Mouse (Mus musculus): ENCODE measurements around the gene Cdca3. TPM values are rescaled to one million over a fixed set of nuclear protein-coding genes. Genes with fewer than 3 reads are reported as not detected.
"Not testable (repeated sequence)": the region's sequence is repeated elsewhere in the genome, so short reads cannot be mapped to it uniquely, and the experiment has no call there.

Cdca3 gene
- polyA plus RNA-seq (2015; fragmentation: Nextera tagmentation; extraction: Ambion mirVana), result 42.6 and 51.2 TPM in 2 replicates

DNA sequence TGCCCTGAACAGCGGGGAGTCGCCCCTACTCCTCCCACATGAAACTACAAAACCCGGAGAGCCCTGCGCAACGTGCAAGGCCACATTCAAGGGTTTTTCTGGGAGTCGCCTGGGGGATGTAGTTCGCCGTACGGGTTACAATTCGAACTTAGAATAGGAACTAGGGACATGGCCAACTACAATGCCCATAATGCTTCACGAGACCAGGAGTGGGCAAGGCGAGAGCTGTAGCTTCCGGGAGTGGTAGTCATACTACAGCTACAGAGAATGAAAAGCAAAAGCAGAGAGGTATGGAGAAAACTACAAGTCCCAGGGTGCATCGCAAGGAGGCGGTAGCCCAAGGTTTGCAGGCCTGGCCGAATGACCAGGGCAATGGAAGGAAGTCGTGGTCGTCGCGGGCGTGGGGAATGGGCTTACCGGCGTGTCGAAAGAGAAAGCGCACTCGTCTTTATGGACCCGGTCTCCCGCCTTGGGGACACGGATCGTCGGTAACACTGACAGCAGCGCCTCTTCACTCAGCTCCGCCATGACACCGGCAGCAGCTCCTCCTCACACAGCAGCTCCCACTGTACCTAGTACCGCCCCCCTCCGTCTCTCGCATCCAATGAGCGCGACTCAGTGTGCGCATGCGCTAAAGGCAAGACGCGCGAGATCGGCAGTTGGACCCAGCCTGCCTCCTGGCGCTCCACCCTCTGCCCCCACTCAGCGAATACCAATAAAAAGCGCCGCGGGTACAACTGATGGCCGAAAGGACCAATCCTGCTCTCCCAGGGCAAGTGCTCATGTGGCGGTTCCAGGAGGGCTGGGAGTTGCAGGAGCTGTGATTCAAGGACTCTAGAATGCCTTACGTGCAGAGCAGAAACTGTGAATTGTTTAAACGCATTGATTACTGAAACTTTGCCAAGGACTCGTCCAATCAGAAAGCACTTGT lies at the start of gene Cdca3, which contains the start of gene Usp5:
TSS of gene Cdca3 (plus strand) at position 680 of the 931 bp plus-strand sequence.
TSS of gene Usp5 (minus strand) at position 617 of the 931 bp plus-strand sequence.
- peaks cover 28% of the 10 kb centered on the region for H3K4me1 ChIP-seq (replicated peaks)
- H3K9me3 ChIP-seq, result no peaks in the 10 kb centered on the region
- peak within 1 kb of the TSS; percentile 80 for H3K9ac ChIP-seq
- WGBS, result under 1% methylated on average over 55 of the region's 55 CpGs
- peak within 1 kb of the TSS; percentile 65 for H3K4me3 ChIP-seq
- peak within 1 kb of the TSS; percentile 95 for H3K4me2 ChIP-seq
- H3K27ac ChIP-seq, result peak within 1 kb of the TSS; percentile 89
- H3K27me3 ChIP-seq, result no peaks in the 10 kb centered on the region
- peak; percentile 96 for ATAC-seq (ENCODE audit: low FRiP score)
- H3K36me3 ChIP-seq, result peaks cover 30% of the 10 kb centered on the region

DNA sequence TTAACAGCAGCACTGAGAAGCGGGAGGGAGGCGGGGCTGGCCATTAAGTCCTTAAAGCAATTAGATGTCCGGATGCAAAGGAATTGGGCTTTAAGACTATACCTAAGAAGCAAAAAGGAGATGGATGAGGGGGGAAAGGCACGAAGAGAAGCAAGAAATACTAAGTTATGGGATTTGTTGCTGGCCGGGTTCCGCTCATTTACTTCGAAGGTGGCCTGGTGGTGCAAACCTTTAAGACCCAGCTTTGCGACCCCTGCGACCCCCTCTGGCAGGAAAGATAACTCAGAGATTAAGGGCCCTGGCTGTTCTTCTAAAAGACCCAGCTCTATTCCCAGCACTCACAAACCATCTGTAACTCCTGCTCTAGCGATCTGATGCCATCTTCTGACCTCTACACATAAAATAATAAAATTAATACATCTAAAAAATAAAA lies 49.3 kb upstream of the Cdca3 start:
- H3K9me3 ChIP-seq, result no peaks in the 10 kb centered on the region
- peak overlapping the region; percentile 38 for H3K4me3 ChIP-seq
- no peak overlapping the region for H3K27ac ChIP-seq
- ATAC-seq (ENCODE audit: low FRiP score), result no peak; the same call in 1 of the 2 replicates
- H3K4me1 ChIP-seq (replicated peaks), result peaks cover 19% of the 10 kb centered on the region
- peak overlapping the region; percentile 62 for H3K4me2 ChIP-seq
- 3% methylated on average over 10 of the region's 10 CpGs for WGBS
- H3K36me3 ChIP-seq, result no peaks in the 10 kb centered on the region
- peak overlapping the region; percentile 61 for H3K9ac ChIP-seq
- peaks cover 22% of the 10 kb centered on the region for H3K27me3 ChIP-seq

DNA sequence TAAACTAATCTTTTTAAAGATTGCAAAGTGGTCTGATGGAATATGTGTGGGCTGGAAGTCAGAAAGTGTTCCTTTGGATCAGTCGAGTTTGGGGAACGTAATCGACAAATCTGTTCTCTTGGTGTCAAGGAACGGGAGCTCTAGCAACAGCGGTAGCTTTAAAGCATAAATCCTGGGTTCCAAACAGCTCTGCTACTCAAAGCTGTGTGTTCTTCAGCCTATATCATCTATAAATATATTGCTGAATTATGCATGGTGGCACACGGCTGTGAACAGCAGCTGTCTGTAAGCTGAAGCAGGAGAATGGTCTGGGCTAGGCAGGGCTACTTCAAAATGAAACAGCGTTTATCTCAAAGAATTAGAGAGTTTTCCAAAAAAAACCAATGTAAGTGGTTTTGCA lies 48.4 kb upstream of the Cdca3 start:
- no peak overlapping the region for H3K9ac ChIP-seq
- ATAC-seq (ENCODE audit: low FRiP score), result no peak
- H3K4me2 ChIP-seq, result no peak overlapping the region
- no peaks in the 10 kb centered on the region for H3K36me3 ChIP-seq
- H3K4me1 ChIP-seq (replicated peaks), result peaks cover 19% of the 10 kb centered on the region
- peaks cover 22% of the 10 kb centered on the region for H3K27me3 ChIP-seq
- H3K4me3 ChIP-seq, result no peak overlapping the region
- no peak overlapping the region for H3K27ac ChIP-seq
- no peaks in the 10 kb centered on the region for H3K9me3 ChIP-seq
- WGBS, result 89% methylated on average over 7 of the region's 7 CpGs

DNA sequence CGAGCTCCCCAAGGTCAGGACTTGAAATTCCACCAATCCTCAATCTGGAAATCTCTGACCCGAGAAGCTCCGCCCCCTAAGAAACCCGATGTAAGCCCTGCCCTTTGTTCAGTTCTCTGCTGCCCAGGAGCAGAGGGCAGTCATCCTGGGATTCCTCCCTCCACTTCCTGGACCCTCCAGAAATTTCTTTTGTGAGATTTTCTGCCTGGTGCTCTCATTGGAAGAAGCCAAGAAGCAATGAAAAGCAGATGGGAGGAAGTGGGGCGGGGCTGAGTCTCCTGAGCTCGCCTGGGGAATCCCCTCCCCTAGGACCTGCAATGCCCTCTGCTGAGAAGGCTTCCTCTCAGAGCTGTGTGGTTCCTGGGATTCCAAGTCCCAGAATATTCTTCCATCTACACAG lies 46.9 kb upstream of the Cdca3 start:
- Histone ChIP-seq H3K36me3 (no peaks in the 10 kb centered on the region), H3K27me3 (peaks cover 20% of the 10 kb centered on the region), H3K9ac (no peak overlapping the region; the same call in 1 of the 2 replicates), H3K4me3 (no peak overlapping the region), H3K4me1 (replicated peaks) (peaks cover 19% of the 10 kb centered on the region), H3K4me2 (peak overlapping the region; percentile 13; the same call in 1 of the 2 replicates), H3K27ac (no peak overlapping the region), H3K9me3 (no peaks in the 10 kb centered on the region)
- 24% methylated on average over 6 of the region's 6 CpGs for WGBS
- no peak for ATAC-seq (ENCODE audit: low FRiP score)

DNA sequence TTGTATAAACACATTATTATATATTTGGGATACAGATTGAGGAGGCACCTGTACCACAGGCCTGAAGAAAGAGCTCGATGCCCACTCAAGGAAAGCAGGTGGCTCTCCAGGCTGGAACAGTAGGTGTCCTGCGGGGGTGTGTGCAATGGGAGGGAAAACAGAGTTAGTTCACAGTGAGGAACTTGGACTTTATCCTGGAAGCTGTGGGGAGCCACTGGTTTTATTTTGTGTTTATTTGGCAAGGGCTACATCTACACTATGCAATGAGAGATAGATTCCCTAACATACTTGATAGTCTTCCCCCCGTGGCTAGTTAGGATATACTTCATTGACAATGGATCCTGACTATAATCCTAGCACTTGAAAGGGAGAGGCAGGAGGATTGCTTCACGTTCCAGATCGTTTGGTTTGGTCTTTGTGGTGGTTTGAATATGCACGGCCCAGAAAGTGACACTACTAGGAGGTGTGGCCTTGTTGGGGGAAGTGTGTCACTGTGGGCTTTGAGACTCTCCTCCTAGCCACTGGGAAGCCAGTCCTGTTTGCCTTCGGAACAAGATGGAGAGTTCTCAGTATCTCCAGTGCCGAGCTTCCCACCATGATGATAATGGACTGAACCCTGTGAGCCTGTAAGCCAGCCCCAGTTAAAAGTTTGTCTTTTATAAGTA lies 42.5 kb upstream of the Cdca3 start:
- 61% methylated on average over 8 of the region's 8 CpGs for WGBS
- H3K4me2 ChIP-seq, result no peak overlapping the region
- no peaks in the 10 kb centered on the region for H3K27me3 ChIP-seq
- peaks cover 2% of the 10 kb centered on the region; the same call in 1 of the 2 replicates for H3K4me1 ChIP-seq (replicated peaks)
- no peak overlapping the region for H3K4me3 ChIP-seq
- no peak overlapping the region for H3K9ac ChIP-seq
- no peak overlapping the region for H3K27ac ChIP-seq
- H3K9me3 ChIP-seq, result no peaks in the 10 kb centered on the region
- H3K36me3 ChIP-seq, result no peaks in the 10 kb centered on the region
- no peak for ATAC-seq (ENCODE audit: low FRiP score)

DNA sequence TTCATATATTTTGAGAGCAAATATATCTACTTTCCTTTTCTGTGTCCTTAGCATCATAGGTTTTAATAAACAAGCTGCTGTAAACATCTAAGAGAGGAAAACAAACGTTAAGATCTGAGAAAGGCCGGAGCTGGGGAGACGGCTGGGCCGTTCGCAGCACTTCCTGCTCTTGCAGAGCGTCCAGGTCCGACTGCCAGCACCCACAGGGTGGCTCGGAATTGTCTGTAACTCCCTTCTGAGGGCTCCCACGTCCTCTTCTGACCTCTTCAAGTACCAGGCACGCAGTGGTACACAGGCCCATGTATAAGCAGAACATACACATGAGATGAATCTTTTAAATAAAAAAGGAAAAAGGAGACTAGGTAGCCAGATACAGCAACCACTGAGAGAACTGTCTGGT lies 41.6 kb upstream of the Cdca3 start:
- H3K4me1 ChIP-seq (replicated peaks), result no peaks in the 10 kb centered on the region
- no peak overlapping the region for H3K9ac ChIP-seq
- H3K27ac ChIP-seq, result no peak overlapping the region
- ATAC-seq (ENCODE audit: low FRiP score), result no peak
- no peak overlapping the region for H3K4me2 ChIP-seq
- no peaks in the 10 kb centered on the region for H3K27me3 ChIP-seq
- H3K36me3 ChIP-seq, result no peaks in the 10 kb centered on the region
- no peaks in the 10 kb centered on the region for H3K9me3 ChIP-seq
- H3K4me3 ChIP-seq, result no peak overlapping the region
- WGBS, result 84% methylated on average over 10 of the region's 10 CpGs

DNA sequence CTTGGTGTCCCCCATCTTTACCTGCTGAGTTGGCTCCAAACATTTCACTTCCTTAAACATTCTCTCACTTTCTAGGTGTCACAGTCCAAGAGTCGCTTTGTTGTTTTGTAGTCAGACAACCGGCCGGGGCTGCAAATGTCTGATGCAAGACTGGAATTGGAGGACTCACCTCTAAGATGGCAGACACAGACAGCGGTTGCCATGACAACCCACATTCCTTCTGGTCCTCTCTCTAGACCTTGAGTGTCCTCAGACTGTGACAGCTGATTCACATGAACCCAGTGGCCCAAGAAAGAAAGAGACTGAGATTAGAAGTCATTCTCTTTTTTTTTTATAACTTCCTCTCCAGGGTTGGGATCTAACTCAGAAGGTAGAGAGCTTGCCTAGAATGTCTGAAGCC lies 39.8 kb upstream of the Cdca3 start:
- Histone ChIP-seq H3K36me3 (no peaks in the 10 kb centered on the region), H3K9me3 (no peaks in the 10 kb centered on the region), H3K4me3 (no peak overlapping the region), H3K27me3 (no peaks in the 10 kb centered on the region), H3K27ac (no peak overlapping the region), H3K4me1 (replicated peaks) (no peaks in the 10 kb centered on the region), H3K4me2 (no peak overlapping the region), H3K9ac (no peak overlapping the region)
- ATAC-seq (ENCODE audit: low FRiP score), result no peak
- WGBS, result 78% methylated on average over 4 of the region's 4 CpGs

DNA sequence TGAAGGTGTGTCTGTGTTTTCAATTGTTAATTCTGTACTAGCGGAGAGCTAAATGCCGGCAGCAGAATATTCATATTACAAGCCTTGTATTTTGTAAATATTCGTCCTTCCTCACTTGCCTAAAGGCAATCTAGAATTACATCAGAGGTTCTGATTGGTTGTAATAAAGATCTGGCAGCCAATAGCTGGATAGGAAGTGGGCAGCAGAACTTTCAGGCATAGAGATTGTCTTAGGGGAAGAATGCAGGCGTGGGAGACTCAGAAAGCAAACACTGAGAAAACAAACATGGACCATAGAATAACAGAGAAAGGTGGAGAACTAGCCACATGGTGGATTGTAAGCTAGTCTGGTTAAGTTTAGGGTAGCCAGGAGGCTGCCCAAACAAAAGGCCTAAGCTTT lies 39.2 kb upstream of the Cdca3 start:
- H3K9me3 ChIP-seq, result no peaks in the 10 kb centered on the region
- no peak overlapping the region for H3K4me2 ChIP-seq
- no peaks in the 10 kb centered on the region for H3K36me3 ChIP-seq
- no peak overlapping the region for H3K27ac ChIP-seq
- no peak overlapping the region for H3K4me3 ChIP-seq
- WGBS, result 75% methylated on average over 4 of the region's 4 CpGs
- H3K27me3 ChIP-seq, result no peaks in the 10 kb centered on the region
- ATAC-seq (ENCODE audit: low FRiP score), result no peak
- no peaks in the 10 kb centered on the region for H3K4me1 ChIP-seq (replicated peaks)
- H3K9ac ChIP-seq, result no peak overlapping the region

DNA sequence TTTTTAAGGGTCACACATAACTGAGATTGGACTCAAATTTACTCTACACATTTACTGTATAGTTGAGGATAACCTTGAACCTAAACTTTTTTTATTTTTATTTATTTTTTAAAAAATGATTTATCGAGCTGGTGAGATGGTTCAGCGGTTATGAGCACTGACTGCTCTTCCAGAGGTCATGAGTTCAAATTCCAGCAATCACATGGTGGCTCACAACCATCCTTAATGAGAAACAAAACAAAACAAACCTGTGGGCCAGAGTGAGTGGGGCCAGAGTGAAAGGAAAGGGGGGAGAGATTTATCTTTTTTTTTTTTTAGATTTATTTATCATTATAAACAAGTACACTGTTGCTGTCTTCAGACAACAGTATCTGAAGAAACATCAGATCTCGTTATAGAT lies 37.4 kb upstream of the Cdca3 start:
- WGBS, result 82% methylated on average over 3 of the region's 3 CpGs
- H3K36me3 ChIP-seq, result no peaks in the 10 kb centered on the region
- H3K9ac ChIP-seq, result no peak overlapping the region
- H3K4me2 ChIP-seq, result no peak overlapping the region
- no peaks in the 10 kb centered on the region for H3K27me3 ChIP-seq
- no peak for ATAC-seq (ENCODE audit: low FRiP score)
- no peaks in the 10 kb centered on the region for H3K4me1 ChIP-seq (replicated peaks)
- no peaks in the 10 kb centered on the region for H3K9me3 ChIP-seq
- no peak overlapping the region for H3K4me3 ChIP-seq
- no peak overlapping the region for H3K27ac ChIP-seq

DNA sequence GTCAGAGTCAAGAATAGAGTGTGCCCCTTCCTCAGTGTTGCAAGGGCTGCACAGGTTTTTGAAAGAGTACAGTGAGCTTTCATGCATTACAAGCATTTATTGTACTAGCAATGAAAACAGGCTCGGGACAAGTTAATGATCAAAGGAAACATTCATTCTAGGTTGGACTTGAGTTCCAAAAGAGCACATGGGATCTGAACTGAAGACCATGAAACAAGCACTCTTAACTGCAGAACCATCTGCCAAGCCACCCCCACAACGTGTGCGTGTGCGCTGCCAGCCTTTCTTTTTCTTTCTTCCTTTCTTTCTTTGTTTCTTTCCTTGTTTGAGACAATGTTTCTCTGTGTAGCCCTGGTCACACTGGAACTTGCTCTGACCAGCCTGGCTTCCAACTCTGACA lies 33.6 kb upstream of the Cdca3 start:
- Histone ChIP-seq H3K27ac (no peak overlapping the region), H3K9me3 (no peaks in the 10 kb centered on the region), H3K4me1 (replicated peaks) (no peaks in the 10 kb centered on the region), H3K4me3 (no peak overlapping the region), H3K27me3 (no peaks in the 10 kb centered on the region), H3K9ac (no peak overlapping the region), H3K36me3 (no peaks in the 10 kb centered on the region), H3K4me2 (no peak overlapping the region)
- WGBS, result 69% methylated on average over 4 of the region's 4 CpGs
- no peak for ATAC-seq (ENCODE audit: low FRiP score)

DNA sequence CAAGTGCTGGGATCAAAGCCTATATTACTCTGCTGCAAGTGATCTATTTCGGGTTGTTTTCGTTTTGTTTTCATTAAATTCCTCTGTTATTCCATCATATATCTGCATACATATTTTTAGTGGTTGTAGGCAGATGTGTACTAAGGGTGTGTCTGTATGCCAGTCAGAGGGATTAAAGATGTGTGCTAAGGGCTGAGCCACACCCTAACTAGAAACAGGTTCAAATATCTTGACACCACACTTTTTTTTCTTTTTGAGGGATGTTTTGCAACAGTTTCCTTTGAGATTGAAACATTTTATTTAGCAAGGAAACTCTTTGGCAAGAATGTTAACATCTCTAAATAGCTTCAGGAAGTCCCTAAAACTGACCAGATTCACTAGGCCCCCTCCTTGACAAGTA lies 33.1 kb upstream of the Cdca3 start:
- no peak overlapping the region for H3K4me3 ChIP-seq
- no peak overlapping the region for H3K9ac ChIP-seq
- ATAC-seq (ENCODE audit: low FRiP score), result no peak
- H3K27ac ChIP-seq, result no peak overlapping the region
- WGBS, result 89% methylated on average over 2 of the region's 2 CpGs
- H3K9me3 ChIP-seq, result no peaks in the 10 kb centered on the region
- no peaks in the 10 kb centered on the region for H3K36me3 ChIP-seq
- no peak overlapping the region for H3K4me2 ChIP-seq
- H3K27me3 ChIP-seq, result no peaks in the 10 kb centered on the region
- no peaks in the 10 kb centered on the region for H3K4me1 ChIP-seq (replicated peaks)

DNA sequence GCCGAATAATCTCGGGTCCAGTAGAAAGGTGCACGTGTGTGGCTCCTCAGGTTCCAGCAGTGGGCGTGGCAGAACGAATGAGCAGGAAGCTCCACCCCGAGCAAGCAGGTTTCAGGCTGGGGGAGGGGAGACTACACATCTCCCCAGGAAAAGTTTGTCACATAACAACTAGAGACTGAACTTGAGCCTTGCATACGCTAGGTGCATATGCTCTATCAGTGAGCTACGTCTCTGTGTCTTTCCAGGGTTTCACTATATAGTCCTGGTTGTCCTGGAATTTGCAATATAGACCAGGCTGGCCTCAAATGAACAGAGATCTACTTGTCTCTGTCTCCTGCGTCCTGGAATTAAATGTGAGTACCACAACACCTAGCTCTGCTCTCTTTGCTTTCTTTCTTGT lies 26.9 kb upstream of the Cdca3 start:
- WGBS, result 12% methylated on average over 7 of the region's 9 CpGs
- H3K4me2 ChIP-seq; ATAC-seq (ENCODE audit: low FRiP score): not testable (repeated sequence)

More for the DNA sequence above, 26.9 kb upstream of the Cdca3 start:
- H3K27ac ChIP-seq, H3K9me3 ChIP-seq, H3K9ac ChIP-seq, H3K36me3 ChIP-seq, H3K27me3 ChIP-seq, H3K4me3 ChIP-seq: not testable (repeated sequence)
- H3K4me1 ChIP-seq (replicated peaks), result peaks cover 15% of the 10 kb centered on the region

All from hindbrain, embryonic 13.5 days (tissue).